ENCODE assay signal across 20 mouse cellular contexts in the genomic region with DNA sequence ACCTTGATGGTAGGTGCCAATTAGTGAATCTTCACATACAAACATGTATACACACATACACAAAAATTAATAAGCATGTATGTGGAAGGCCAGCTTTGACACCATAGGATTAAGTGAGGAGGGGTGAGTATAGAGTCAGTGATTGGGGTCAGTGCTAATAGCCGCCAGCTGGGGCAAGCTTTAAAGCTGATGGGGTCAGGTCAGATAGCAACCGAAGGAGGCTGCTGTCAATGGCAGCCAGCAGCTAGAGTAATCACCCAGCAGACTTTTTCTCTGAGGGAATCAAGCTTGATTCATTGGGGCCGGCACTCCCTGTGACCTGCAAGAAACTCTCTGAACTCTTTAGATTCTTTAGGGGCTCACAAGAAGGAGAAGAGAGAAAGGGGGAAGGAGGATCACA.
"Had no signal": no experiment of that assay in that cellular context is flagged by ENCODE, and none has a peak within 500 bp of the region (broad histone marks: within the 10 kb centered on the region; RNA-seq: fewer than 3 reads in every experiment).

No protein-coding gene starts in this region.

- H3K9me3 ChIP-seq: limb, embryonic 10.5 days; limb, embryonic 13.5 days; liver, embryonic 12.5 days; liver, embryonic 15.5 days; lung, embryonic 15.5 days; midbrain, embryonic 12.5 days; midbrain, embryonic 15.5 days had no signal

- H3K27ac ChIP-seq: limb, embryonic 10.5 days; limb, embryonic 13.5 days; liver, embryonic 12.5 days; liver, embryonic 15.5 days; lung, embryonic 15.5 days; midbrain, embryonic 12.5 days; midbrain, embryonic 15.5 days had no signal

- H3K27me3 ChIP-seq: limb, embryonic 13.5 days; lung, embryonic 15.5 days; midbrain, embryonic 12.5 days; midbrain, embryonic 15.5 days had no signal

- H3K4me3 ChIP-seq: limb, embryonic 10.5 days; limb, embryonic 13.5 days; liver, embryonic 12.5 days; liver, embryonic 15.5 days; lung, embryonic 15.5 days; midbrain, embryonic 12.5 days; midbrain, embryonic 15.5 days had no signal

- H3K36me3 ChIP-seq: limb, embryonic 10.5 days; limb, embryonic 13.5 days; liver, embryonic 12.5 days; liver, embryonic 15.5 days; lung, embryonic 15.5 days; midbrain, embryonic 12.5 days; midbrain, embryonic 15.5 days had no signal

- H3K4me1 ChIP-seq: limb, embryonic 13.5 days; liver, embryonic 12.5 days; liver, embryonic 15.5 days; lung, embryonic 15.5 days; midbrain, embryonic 12.5 days; midbrain, embryonic 15.5 days had no signal

- DNase-seq: kidney, adult 18-20 months; kidney, adult 9 months; kidney, postnatal 14 days; kidney, postnatal 4 days; liver; lung, adult 18-20 months; lung, postnatal 10 days; lung, postnatal 36 days; right cerebral cortex, adult 18-20 months; right cerebral cortex, postnatal 14 days; spleen, adult 18-20 months; thymus, adult 18-20 months; thymus, postnatal 36 days had no signal
